Mouse (Mus musculus) CH12.LX (cell line): Measurements from ENCODE around the gene Lrp11.

ENCODE experiments used
- E2F4 ChIP-seq: IDR thresholded peaks from 2 replicates; pipeline ENCODE4 v1.6.1; 2011; ENCODE audit warnings: low read depth, low read length, improper control_type of control experiment; ENCODE audit not compliant: insufficient replicate concordance
- EP300 ChIP-seq: IDR thresholded peaks from 2 replicates; pipeline ENCODE4 v1.6.1; 2011; ENCODE audit warnings: low read length, improper control_type of control experiment
- POLR2A ChIP-seq: IDR thresholded peaks from 2 replicates; pipeline ENCODE4 v1.6.1; 2011; ENCODE audit warnings: low read depth, mild to moderate bottlenecking, improper control_type of control experiment, low read length
- SMC3 ChIP-seq: IDR thresholded peaks from 2 replicates; pipeline ENCODE4 v1.6.1; 2011; ENCODE audit warnings: low read depth, low read length, improper control_type of control experiment
- ZMIZ1 ChIP-seq: IDR thresholded peaks from 2 replicates; pipeline ENCODE4 v1.6.1; 2012; ENCODE audit warnings: low read depth, mild to moderate bottlenecking, inconsistent platforms, low read length, improper control_type of control experiment

DNA sequence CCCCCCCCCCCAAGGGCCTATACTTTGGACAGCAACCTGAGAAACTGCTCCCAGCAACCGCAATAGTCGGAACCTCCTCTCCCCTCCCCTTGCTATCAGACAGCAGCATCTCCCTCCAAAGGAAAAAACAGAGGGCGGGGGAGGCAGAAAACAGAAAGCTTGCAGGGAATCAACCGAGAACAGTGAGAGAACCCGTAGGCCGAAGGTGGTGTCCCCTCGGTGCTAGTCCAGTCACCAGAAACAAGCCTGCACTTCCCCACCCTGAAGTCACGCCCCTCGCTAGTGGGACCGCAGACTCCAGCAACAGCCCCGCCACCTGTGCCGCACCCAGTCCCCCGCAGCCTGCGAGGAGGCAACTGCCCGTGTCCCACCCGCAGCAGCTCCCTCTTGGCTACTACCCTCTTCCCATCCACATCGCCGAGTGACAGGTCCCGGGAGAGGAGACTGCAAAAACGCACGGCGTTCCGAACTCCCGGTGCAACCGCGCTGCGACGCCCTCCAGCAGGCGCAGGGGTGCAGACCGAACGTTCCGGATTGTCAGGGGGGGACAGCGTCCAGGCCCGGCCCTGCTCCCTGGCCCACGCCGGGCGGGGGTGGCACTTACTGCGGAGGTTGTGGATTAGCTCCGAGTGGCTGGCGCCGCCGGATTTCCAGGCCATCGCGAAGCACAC, 73.0 kb downstream of the Lrp11 start:
- TF ChIP-seq POLR2A, result no peak
- TF ChIP-seq E2F4, result no peak
- peak; percentile 40; the same call in 1 of the 2 replicates for TF ChIP-seq EP300
- TF ChIP-seq SMC3, result no peak
- TF ChIP-seq ZMIZ1, result 0 out of 2 replicates have a peak, but pooled peaks have one; percentile 20
